Mouse (Mus musculus) erythroblast, embryonic 14.5 days (primary cell): ENCODE results near the gene Hist1h3g. TPM values are rescaled to one million over a fixed set of nuclear protein-coding genes. Genes with fewer than 3 reads are reported as not detected.
A peak's percentile ranks its signal among the peaks of the same experiment; 100 is the strongest.
"Not testable (repeated sequence)": the region's sequence is repeated elsewhere in the genome, so short reads cannot be mapped to it uniquely, and the experiment has no call there.

Experiments used
- H3K27me3 ChIP-seq: 2 replicates; pipeline ENCODE4 v1.6.1; 2012; ENCODE audit warnings: inconsistent platforms; ENCODE audit not compliant: control insufficient read depth
- H3K36me3 ChIP-seq: 2 replicates; pipeline ENCODE4 v1.6.1; 2012; ENCODE audit warnings: mild to moderate bottlenecking, inconsistent platforms; ENCODE audit not compliant: control insufficient read depth
- H3K4me1 ChIP-seq: 2 replicates; pipeline ENCODE4 v1.6.1; 2012; ENCODE audit warnings: inconsistent platforms; ENCODE audit not compliant: control insufficient read depth
- H3K4me3 ChIP-seq: replicated peaks from 2 replicates; pipeline ENCODE3; 2012; ENCODE audit warnings: moderate library complexity, mild to moderate bottlenecking, inconsistent platforms
- H3K9me3 ChIP-seq: 2 replicates; pipeline ENCODE4 v1.6.1; 2012; ENCODE audit warnings: low read length, inconsistent platforms, mixed read lengths; ENCODE audit not compliant: control insufficient read depth
- GATA1 ChIP-seq: IDR thresholded peaks from 2 replicates; pipeline ENCODE4 v1.6.1; 2012; ENCODE audit warnings: low read length, inconsistent platforms, mixed read lengths
- TAL1 ChIP-seq: IDR thresholded peaks from 3 replicates; pipeline ENCODE4 v1.6.1; 2012; ENCODE audit warnings: low read length, inconsistent platforms, mixed read lengths
- polyA plus RNA-seq: library from polyadenylated mRNA; stranded (reverse); fragments of >175 nt; gene quantifications from 2 replicates; pipeline ENCODE4 v1.2.3, GENCODE M21; 2012

Hist1h3g gene
- polyA plus RNA-seq, 1 experiment, result 11.7 TPM

- Histone ChIP-seq H3K9me3 (no peaks in the 10 kb centered on the region), H3K27me3 (no peaks in the 10 kb centered on the region), H3K4me1 (peaks cover 46% of the 10 kb centered on the region), H3K4me3 (peak within 1 kb of the TSS; percentile 81), H3K36me3 (peaks cover 10% of the 10 kb centered on the region)
- TF ChIP-seq GATA1 (no peak), TAL1 (no peak)
These were observed 9.0 kb downstream of the Hist1h3g start, which contains the start of gene Hist1h3f for GRCm38 (mm10) chr13:23543965-23544786. Gene Hist1h3f (plus strand): TSS chr13:23544052.

- Histone ChIP-seq H3K4me1 (peaks cover 51% of the 10 kb centered on the region), H3K4me3 (peak overlapping the region; percentile 57)
- H3K36me3 ChIP-seq, H3K9me3 ChIP-seq, H3K27me3 ChIP-seq: not testable (repeated sequence)
These were observed 9.5 kb downstream of the Hist1h3g start for GRCm38 (mm10) chr13:23544787-23545120.

GRCm38 (mm10) chr13:23546694-23547093, 11.5 kb downstream of the Hist1h3g start:
- H3K9me3 ChIP-seq, result no peaks in the 10 kb centered on the region
- H3K4me1 ChIP-seq, result peaks cover 53% of the 10 kb centered on the region
- peak overlapping the region; percentile 58 for H3K4me3 ChIP-seq
- TF ChIP-seq TAL1 (no peak), GATA1 (peak; percentile 67)
- no peaks in the 10 kb centered on the region for H3K27me3 ChIP-seq
- H3K36me3 ChIP-seq, result no peaks in the 10 kb centered on the region

GRCm38 (mm10) chr13:23550761-23551145, 15.5 kb downstream of the Hist1h3g start:
- Histone ChIP-seq H3K36me3 (no peaks in the 10 kb centered on the region; the same call in 1 of the 2 replicates), H3K4me3 (peak overlapping the region; percentile 68), H3K27me3 (no peaks in the 10 kb centered on the region), H3K4me1 (peaks cover 82% of the 10 kb centered on the region), H3K9me3 (no peaks in the 10 kb centered on the region)
- TF ChIP-seq TAL1, result no peak
- no peak for TF ChIP-seq GATA1

- Histone ChIP-seq H3K4me1 (peaks cover 79% of the 10 kb centered on the region), H3K4me3 (peak within 1 kb of the TSS; percentile 68)
- not testable (repeated sequence) for H3K9me3 ChIP-seq, H3K36me3 ChIP-seq, H3K27me3 ChIP-seq
These were observed 16.1 kb downstream of the Hist1h3g start, which contains the start of gene Hist1h4f for GRCm38 (mm10) chr13:23551146-23551834. Gene Hist1h4f (minus strand): TSS chr13:23551648.

- Histone ChIP-seq H3K36me3 (no peaks in the 10 kb centered on the region; the same call in 1 of the 2 replicates), H3K4me3 (peak overlapping the region; percentile 68), H3K4me1 (peaks cover 80% of the 10 kb centered on the region), H3K9me3 (no peaks in the 10 kb centered on the region), H3K27me3 (no peaks in the 10 kb centered on the region)
- TF ChIP-seq GATA1 (no peak), TAL1 (no peak)
These were observed 17.0 kb downstream of the Hist1h3g start for GRCm38 (mm10) chr13:23551931-23552914.

- peak within 1 kb of the TSS; percentile 80 for H3K4me3 ChIP-seq
- no peaks in the 10 kb centered on the region for H3K27me3 ChIP-seq
- no peaks in the 10 kb centered on the region for H3K9me3 ChIP-seq
- H3K36me3 ChIP-seq, result no peaks in the 10 kb centered on the region; the same call in 1 of the 2 replicates
- peaks cover 77% of the 10 kb centered on the region for H3K4me1 ChIP-seq
- no peak for TF ChIP-seq GATA1
- no peak for TF ChIP-seq TAL1
These were observed 17.7 kb downstream of the Hist1h3g start, which contains the start of gene Hist1h1d for GRCm38 (mm10) chr13:23552962-23553361. Gene Hist1h1d (plus strand): TSS chr13:23553262.

GRCm38 (mm10) chr13:23554393-23554792, 19.2 kb downstream of the Hist1h3g start:
- H3K9me3 ChIP-seq, result no peaks in the 10 kb centered on the region
- no peaks in the 10 kb centered on the region; the same call in 1 of the 2 replicates for H3K36me3 ChIP-seq
- peaks cover 76% of the 10 kb centered on the region for H3K4me1 ChIP-seq
- H3K4me3 ChIP-seq, result peak overlapping the region; percentile 80
- TF ChIP-seq GATA1 (no peak), TAL1 (no peak)
- no peaks in the 10 kb centered on the region for H3K27me3 ChIP-seq
